ENCODE assay signal across 15 mouse cellular contexts in genomic region chr8:120103916-120104315, GRCm38 (mm10). TPM values are rescaled to one million over a fixed set of nuclear protein-coding genes. Genes with fewer than 3 reads are reported as not detected.
DNase-seq lines count a peak whose midpoint lies in the region; ATAC-seq and TF ChIP-seq lines count a peak whose summit lies in the region.
"Had no signal": no experiment of that assay in that cellular context is flagged by ENCODE, and none has a peak within 500 bp of the region (broad histone marks: within the 10 kb centered on the region; RNA-seq: fewer than 3 reads in every experiment).

No protein-coding gene starts in this region.

- peak overlapping the region; percentile 58 for H3K27ac ChIP-seq in heart, embryonic 13.5 days (replicated peaks)
- peak overlapping the region; percentile 54 for H3K27ac ChIP-seq in kidney, postnatal 0 days
- H3K27ac ChIP-seq in testis, adult 2 months (ENCODE audit: control insufficient read depth, insufficient read depth, low read depth, low read length), result peak overlapping the region; percentile 22; the same call in 1 of the 2 replicates
- H3K27ac ChIP-seq in forebrain, postnatal 0 days (ENCODE audit: low read depth, low read length), result no peak overlapping the region
- H3K27ac ChIP-seq: limb, embryonic 15.5 days had no signal

- TF ChIP-seq CTCF in kidney, postnatal 0 days (IDR thresholded peaks at IDR 0.05; ENCODE audit: low read depth), result no peak
- TF ChIP-seq CTCF in testis, adult 2 months (IDR thresholded peaks at IDR 0.05; ENCODE audit: control insufficient read depth, insufficient read depth, insufficient replicate concordance, low read depth, low read length), result no peak
- TF ChIP-seq CTCF in forebrain, postnatal 0 days (IDR thresholded peaks at IDR 0.05; ENCODE audit: low read depth), result no peak

- H3K4me1 ChIP-seq in heart, embryonic 13.5 days, result peaks cover 44% of the 10 kb centered on the region
- peaks cover 12% of the 10 kb centered on the region for H3K4me1 ChIP-seq in kidney, postnatal 0 days (replicated peaks; ENCODE audit: insufficient read depth, low read length)
- H3K4me1 ChIP-seq in testis, adult 2 months (ENCODE audit: control insufficient read depth, insufficient read depth, low read length), result peaks cover 2% of the 10 kb centered on the region
- H3K4me1 ChIP-seq in forebrain, postnatal 0 days (ENCODE audit: insufficient read depth), result peaks cover 12% of the 10 kb centered on the region

- DNase-seq in heart, postnatal 14 days, result no peak
- DNase-seq in kidney, postnatal 0 days (ENCODE audit: low spot score), result no peak
- DNase-seq in kidney, adult 11 months, result no peak
- no peak for DNase-seq in testis, postnatal 14 days (ENCODE audit: low spot score)
- DNase-seq in urinary bladder, adult 2 months (ENCODE audit: low spot score), result no peak
- DNase-seq in forebrain, postnatal 0 days, result no peak
- DNase-seq: adrenal gland, postnatal 10 days; cerebellum, adult 9-10 months; embryo, embryonic 11 days; heart, adult 11 months; right cerebral cortex, adult 18-20 months had no signal

- intact Hi-C loops in heart, postnatal 14 days (cut with DNase I), result no loop called here

- H3K9me3 ChIP-seq in heart, embryonic 13.5 days, result no peaks in the 10 kb centered on the region
- H3K9me3 ChIP-seq in kidney, postnatal 0 days (replicated peaks; ENCODE audit: low read length), result no peaks in the 10 kb centered on the region
- no peaks in the 10 kb centered on the region for H3K9me3 ChIP-seq in forebrain, postnatal 0 days (ENCODE audit: low read length)
- H3K9me3 ChIP-seq: limb, embryonic 15.5 days had no signal

- H3K36me3 ChIP-seq in heart, embryonic 13.5 days, result peaks cover 13% of the 10 kb centered on the region; the same call in 1 of the 2 replicates
- H3K36me3 ChIP-seq in kidney, postnatal 0 days (ENCODE audit: insufficient read depth, low read length), result no peaks in the 10 kb centered on the region
- no peaks in the 10 kb centered on the region for H3K36me3 ChIP-seq in testis, adult 2 months (ENCODE audit: control insufficient read depth, insufficient read depth, low read length)
- no peaks in the 10 kb centered on the region for H3K36me3 ChIP-seq in forebrain, postnatal 0 days (ENCODE audit: insufficient read depth)

- no peak overlapping the region for H3K9ac ChIP-seq in heart, embryonic 13.5 days
- no peak overlapping the region for H3K9ac ChIP-seq in kidney, postnatal 0 days (ENCODE audit: low read depth, low read length)
- no peak overlapping the region for H3K9ac ChIP-seq in forebrain, postnatal 0 days
- H3K9ac ChIP-seq: limb, embryonic 15.5 days had no signal

- TF ChIP-seq POLR2A in testis, adult 2 months (IDR thresholded peaks at IDR 0.05; ENCODE audit: control insufficient read depth, low read depth, low read length), result no peak

- 85% methylated on average over 9 of the region's 9 CpGs for WGBS in heart, embryonic 13.5 days
- WGBS in kidney, postnatal 0 days, result 76% methylated on average over 9 of the region's 9 CpGs
- 85% methylated on average over 9 of the region's 9 CpGs for WGBS in forebrain, postnatal 0 days

- no peaks in the 10 kb centered on the region for H3K27me3 ChIP-seq in heart, embryonic 13.5 days (replicated peaks)
- no peaks in the 10 kb centered on the region for H3K27me3 ChIP-seq in kidney, postnatal 0 days (ENCODE audit: insufficient read depth, low read length)
- no peaks in the 10 kb centered on the region for H3K27me3 ChIP-seq in testis, adult 2 months (ENCODE audit: control insufficient read depth, insufficient read depth, low read length)
- no peaks in the 10 kb centered on the region for H3K27me3 ChIP-seq in forebrain, postnatal 0 days (ENCODE audit: insufficient read depth, low read length)
- H3K27me3 ChIP-seq: limb, embryonic 15.5 days had no signal

- no peak overlapping the region for H3K4me2 ChIP-seq in heart, embryonic 13.5 days
- H3K4me2 ChIP-seq in kidney, postnatal 0 days (ENCODE audit: low read length), result no peak overlapping the region
- no peak overlapping the region for H3K4me2 ChIP-seq in forebrain, postnatal 0 days (ENCODE audit: low read depth)
- H3K4me2 ChIP-seq: limb, embryonic 15.5 days had no signal

- H3K4me3 ChIP-seq in heart, embryonic 13.5 days, result no peak overlapping the region
- no peak overlapping the region for H3K4me3 ChIP-seq in kidney, postnatal 0 days (replicated peaks; ENCODE audit: low read depth, low read length)
- H3K4me3 ChIP-seq in testis, adult 2 months (ENCODE audit: control insufficient read depth, low read depth, low read length), result no peak overlapping the region
- no peak overlapping the region for H3K4me3 ChIP-seq in forebrain, postnatal 0 days (ENCODE audit: low read depth, low read length)
- H3K4me3 ChIP-seq: limb, embryonic 15.5 days had no signal

- ATAC-seq in heart, embryonic 13.5 days (ENCODE audit: extremely low read depth, insufficient number of reproducible peaks, low FRiP score, low TSS enrichment), result no peak
- ATAC-seq in kidney, postnatal 0 days (replicated peaks; ENCODE audit: low FRiP score, low read depth), result no peak
- no peak for ATAC-seq in forebrain, postnatal 0 days
- ATAC-seq: hindbrain, embryonic 16.5 days had no signal

RNA-seq across cellular contexts. Expression of gene Zdhhc7, which starts 2.6 kb away (rescaled TPM):
- 29.2 and 31.0 TPM in 2 replicates for polyA plus RNA-seq in heart, embryonic 13.5 days (2015; fragmentation: Nextera tagmentation; extraction: Ambion mirVana)
- 10 to 100 TPM; 41.5 to 42.2 TPM for total RNA-seq in heart, postnatal 14 days (2021)
- polyA plus RNA-seq in kidney, postnatal 0 days (2015; fragmentation: Nextera tagmentation; extraction: Ambion mirVana), result 30.3 and 31.8 TPM in 2 replicates
- polyA plus RNA-seq in testis, adult 2 months (2012; rRNA removed), result 31.6 and 32.8 TPM in 2 replicates
- polyA plus RNA-seq in urinary bladder, adult 2 months (2012; rRNA removed), result 35.9 and 38.7 TPM in 2 replicates
- total RNA-seq in forebrain, postnatal 0 days (2014; rRNA removed), result 24.8 and 37.6 TPM in 2 replicates
- polyA plus RNA-seq in forebrain, postnatal 0 days (2015; fragmentation: Nextera tagmentation; extraction: Ambion mirVana), result 19.2 and 25.3 TPM in 2 replicates

RNA-seq across cellular contexts. Expression of gene 6430548M08Rik, which starts 10.0 kb away (rescaled TPM):
- 8.2 and 10.6 TPM in 2 replicates for polyA plus RNA-seq in heart, embryonic 13.5 days (2015; fragmentation: Nextera tagmentation; extraction: Ambion mirVana)
- 10 to 100 TPM; 11.7 to 13.3 TPM for total RNA-seq in heart, postnatal 14 days (2021)
- 5.4 and 6.9 TPM in 2 replicates for polyA plus RNA-seq in kidney, postnatal 0 days (2015; fragmentation: Nextera tagmentation; extraction: Ambion mirVana)
- polyA plus RNA-seq in testis, adult 2 months (2012; rRNA removed), result 19.8 and 24.8 TPM in 2 replicates
- polyA plus RNA-seq in urinary bladder, adult 2 months (2012; rRNA removed), result 5.3 and 8.4 TPM in 2 replicates
- total RNA-seq in forebrain, postnatal 0 days (2014; rRNA removed), result 49.0 and 59.6 TPM in 2 replicates
- polyA plus RNA-seq in forebrain, postnatal 0 days (2015; fragmentation: Nextera tagmentation; extraction: Ambion mirVana), result 27.8 and 32.7 TPM in 2 replicates
